Mouse (Mus musculus): ENCODE results near the gene Dnah5. TPM values are rescaled to one million over a fixed set of nuclear protein-coding genes. Genes with fewer than 3 reads are reported as not detected.

Dnah5 gene
- under 0.01 TPM in 1 of 2 replicates, not detected in the other for polyA plus RNA-seq (2012; rRNA removed)

GRCm38 (mm10) chr15:28203111-28204075 is at the start of gene Dnah5:
Dnah5 (plus strand) TSS chr15:28203752.

Other genes starting within 250 kb of the Dnah5 start
- 6.6 and 10.5 TPM in 2 replicates for gene Trio, start 177.9 kb upstream of the Dnah5 start, polyA plus RNA-seq (2012; rRNA removed)

Data from stomach, adult 2 months (tissue).